Mouse (Mus musculus) liver, embryonic 14.5 days (tissue): ENCODE measurements around the gene Hps1. TPM values are rescaled to one million over a fixed set of nuclear protein-coding genes. Genes with fewer than 3 reads are reported as not detected.

Experiments used
- ATAC-seq: fragments of 200-750 bp; cut with Nextera tagmentation; 2 replicates; pipeline ENCODE4 v1.8.0; 2017; ENCODE audit warnings: moderate number of reproducible peaks, mild to moderate bottlenecking, moderate library complexity; ENCODE audit not compliant: insufficient read depth
- DNase-seq, 3 experiments: peaks; one replicate each; pipeline ENCODE4 v3.0.0-alpha.2; 2012 to 2013; ENCODE audit warnings: low read depth in 3 of 3, low spot score in 3 of 3
- H3K27ac ChIP-seq: fragments of 300-500 bp; sonication (generic); 2 replicates; pipeline ENCODE4 v1.5.1; 2014; ENCODE audit warnings: moderate library complexity, mild to moderate bottlenecking, control low read depth, inconsistent platforms
- H3K27me3 ChIP-seq: fragments of 300-500 bp; sonication (generic); 2 replicates; pipeline ENCODE4 v1.6.1; 2014; ENCODE audit warnings: mild to moderate bottlenecking, low read length, moderate library complexity; ENCODE audit not compliant: control insufficient read depth, insufficient read depth
- H3K36me3 ChIP-seq: fragments of 300-500 bp; sonication (generic); replicated peaks from 2 replicates; pipeline ENCODE4 v1.6.1; 2014; ENCODE audit warnings: low read depth; ENCODE audit not compliant: control insufficient read depth, insufficient read depth
- H3K4me1 ChIP-seq, 2 experiments: fragments of 200-500 bp in 1 of 2; fragments of 300-500 bp in 1 of 2; sonication (generic) in 1 of 2; replicated peaks; 2 replicates each; pipeline ENCODE4 v1.6.1; 2012 to 2014; ENCODE audit warnings: antibody characterized with exemption in 1 of 2, inconsistent platforms in 1 of 2, low read length in 1 of 2; ENCODE audit not compliant: control insufficient read depth in 2 of 2, insufficient read depth in 2 of 2
- H3K4me2 ChIP-seq: fragments of 300-500 bp; sonication (generic); 2 replicates; pipeline ENCODE4 v1.6.1; 2014; ENCODE audit warnings: low read depth, mild to moderate bottlenecking, control low read depth, moderate library complexity
- H3K4me3 ChIP-seq, 2 experiments: fragments of 200-500 bp in 1 of 2; fragments of 300-500 bp in 1 of 2; sonication (generic) in 1 of 2; 2 replicates each; pipeline ENCODE4 v1.5.1; 2012 to 2014; ENCODE audit warnings: low read depth in 2 of 2, low read length in 2 of 2, mild to moderate bottlenecking in 2 of 2, control low read depth in 1 of 2, inconsistent platforms in 1 of 2, moderate library complexity in 1 of 2; ENCODE audit not compliant: insufficient read depth in 1 of 2
- H3K9ac ChIP-seq: fragments of 300-500 bp; sonication (generic); replicated peaks from 2 replicates; pipeline ENCODE4 v1.6.1; 2014; ENCODE audit warnings: mild to moderate bottlenecking, control low read depth, moderate library complexity
- H3K9me3 ChIP-seq: fragments of 300-500 bp; sonication (generic); 2 replicates; pipeline ENCODE4 v1.6.1; 2016; ENCODE audit warnings: low read length, mixed read lengths; ENCODE audit not compliant: control insufficient read depth
- CTCF ChIP-seq: IDR thresholded peaks from 2 replicates; pipeline ENCODE4 v1.5.1; 2016; ENCODE audit warnings: antibody characterized with exemption, low read depth, control low read depth
- EP300 ChIP-seq: IDR thresholded peaks from 2 replicates; pipeline ENCODE4 v1.6.1; 2016; ENCODE audit warnings: antibody characterized with exemption, low read depth
- WGBS: fragments of 180-500 bp; shearing (Covaris S2); extraction: QIAGEN DNeasy Blood & Tissue Kit; methylation state at CpG from one replicate; pipeline ENCODE4 v1.1.7; 2014; ENCODE audit not compliant: insufficient replicate concordance; 5-methylcytosine and 5-hydroxymethylcytosine counted together
- polyA plus RNA-seq, 2 experiments: library from polyadenylated mRNA; depleted of rRNA in 1 of 2; stranded (reverse) in 1 of 2; unstranded in 1 of 2; fragments of >200 nt; fragmentation: Nextera tagmentation in 1 of 2; extraction: Ambion mirVana in 1 of 2; gene quantifications; 2 replicates each; pipeline versions ENCODE4 v1.2.1 to v1.2.3; 2012 to 2014

The Hps1 gene
- polyA plus RNA-seq, 2 experiments = 4.6 to 6.1 TPM

DNA sequence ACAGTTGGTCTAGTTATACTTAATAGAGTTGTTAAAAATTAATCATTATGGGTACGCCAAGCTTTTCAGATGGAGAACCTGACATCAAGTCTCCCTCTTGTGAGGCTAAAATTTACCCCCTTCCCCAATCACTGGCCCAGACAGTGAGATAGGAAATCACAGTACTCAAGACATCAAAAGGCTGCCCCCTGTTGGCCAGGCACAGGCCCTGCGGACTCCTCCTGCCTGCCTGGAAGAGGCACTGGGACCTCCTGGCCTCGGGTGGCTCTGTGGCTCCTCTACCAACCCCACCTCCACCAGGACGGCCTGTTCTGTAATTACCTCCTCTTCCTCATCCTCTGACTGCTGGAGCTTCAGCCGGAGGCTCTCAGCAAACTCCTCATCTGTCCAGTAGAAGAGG, 2.0 kb downstream of the Hps1 start:
- Histone ChIP-seq H3K9me3 (no peaks in the 10 kb centered on the region), H3K9ac (no peak overlapping the region), H3K36me3 (no peaks in the 10 kb centered on the region), H3K27ac (no peak overlapping the region), H3K4me3 (no peak overlapping the region), H3K4me1 (peaks cover 2 to 8% of the 10 kb centered on the region in 2 experiments; a peak in 3 of 4 replicates), H3K4me2 (no peak overlapping the region), H3K27me3 (no peaks in the 10 kb centered on the region)
- peak in 2 of 3 experiments; percentile 13 to 19 for DNase-seq
- no peak for TF ChIP-seq EP300
- peak; percentile 72 for TF ChIP-seq CTCF
- ATAC-seq = no peak
- WGBS = 62% methylated on average over 5 of the region's 5 CpGs

DNA sequence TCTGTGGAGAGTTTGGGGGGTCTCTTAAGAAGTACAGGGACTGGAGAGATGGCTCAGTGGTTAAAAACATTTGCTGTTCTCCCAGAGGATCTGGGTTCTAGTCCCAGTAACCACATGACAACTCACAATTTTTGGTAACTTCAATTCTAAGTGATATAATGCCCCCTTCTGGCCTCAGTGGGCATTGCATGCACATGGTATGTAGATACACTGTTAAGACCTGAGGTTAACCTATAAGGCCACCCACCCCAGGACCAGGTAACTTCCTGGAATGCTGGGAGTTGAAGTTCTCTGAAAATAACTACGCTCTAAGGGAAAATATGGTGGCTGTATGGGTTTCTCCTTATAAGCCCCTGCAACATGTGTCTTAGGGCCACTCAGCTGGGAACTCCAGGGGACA, 3.0 kb downstream of the Hps1 start:
- 77% methylated on average over 1 of the region's 1 CpGs for WGBS

DNA sequence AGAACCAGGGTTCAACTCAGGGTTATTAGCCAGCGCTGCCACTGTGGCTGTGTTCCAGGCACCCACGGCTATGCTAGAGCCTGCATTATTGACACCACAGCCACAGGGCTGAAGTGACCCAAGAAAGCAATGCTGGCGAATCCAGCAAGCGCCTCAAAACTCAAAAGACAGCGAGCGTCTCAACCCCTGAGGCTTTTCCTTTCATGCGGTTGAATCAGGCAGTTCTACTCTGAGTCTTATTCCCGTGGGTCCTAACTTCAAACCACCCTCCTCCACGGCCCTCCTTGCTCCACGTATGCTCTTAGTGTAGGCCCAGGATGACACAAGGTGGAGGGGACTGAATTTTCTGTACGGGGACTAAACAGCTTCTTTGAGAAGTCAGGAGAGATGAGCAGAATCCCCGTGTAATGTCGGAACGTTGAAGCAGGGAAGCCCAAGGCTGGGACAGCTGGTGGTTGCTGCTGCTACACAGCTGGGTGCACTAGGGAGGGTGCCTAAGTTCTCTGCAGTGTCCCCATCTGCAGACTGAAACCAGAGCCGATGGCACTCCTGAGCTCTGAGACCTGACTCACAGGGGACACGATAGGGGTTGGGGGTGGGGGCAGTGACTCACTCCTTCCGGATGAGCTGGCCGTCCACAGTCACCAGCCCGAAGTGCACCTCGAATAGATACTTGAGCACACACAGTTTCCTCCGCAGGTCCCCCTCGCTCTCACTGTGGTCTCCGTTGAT, 9.5 kb downstream of the Hps1 start:
- no peaks in the 10 kb centered on the region for H3K4me1 ChIP-seq
- H3K9ac ChIP-seq = no peak overlapping the region
- DNase-seq = no peak
- no peak for ATAC-seq
- no peaks in the 10 kb centered on the region for H3K36me3 ChIP-seq
- 78% methylated on average over 23 of the region's 23 CpGs for WGBS
- no peak overlapping the region for H3K27ac ChIP-seq
- TF ChIP-seq CTCF (no peak), EP300 (no peak)
- H3K27me3 ChIP-seq = no peaks in the 10 kb centered on the region
- H3K4me3 ChIP-seq = no peak overlapping the region
- H3K9me3 ChIP-seq = no peaks in the 10 kb centered on the region
- no peak overlapping the region for H3K4me2 ChIP-seq

More for the DNA sequence above, 3.0 kb downstream of the Hps1 start:
- H3K4me3 ChIP-seq = no peak overlapping the region
- no peaks in the 10 kb centered on the region for H3K9me3 ChIP-seq
- DNase-seq (peak; percentile 24 to 36 (median 31)), ATAC-seq (no peak)
- no peak overlapping the region for H3K27ac ChIP-seq
- H3K4me1 ChIP-seq = peaks cover 2 to 8% of the 10 kb centered on the region in 2 experiments; a peak in 3 of 4 replicates
- TF ChIP-seq EP300 = no peak
- peak; percentile 61 for TF ChIP-seq CTCF
- no peak overlapping the region for H3K4me2 ChIP-seq
- no peaks in the 10 kb centered on the region for H3K27me3 ChIP-seq
- no peaks in the 10 kb centered on the region for H3K36me3 ChIP-seq
- no peak overlapping the region for H3K9ac ChIP-seq

DNA sequence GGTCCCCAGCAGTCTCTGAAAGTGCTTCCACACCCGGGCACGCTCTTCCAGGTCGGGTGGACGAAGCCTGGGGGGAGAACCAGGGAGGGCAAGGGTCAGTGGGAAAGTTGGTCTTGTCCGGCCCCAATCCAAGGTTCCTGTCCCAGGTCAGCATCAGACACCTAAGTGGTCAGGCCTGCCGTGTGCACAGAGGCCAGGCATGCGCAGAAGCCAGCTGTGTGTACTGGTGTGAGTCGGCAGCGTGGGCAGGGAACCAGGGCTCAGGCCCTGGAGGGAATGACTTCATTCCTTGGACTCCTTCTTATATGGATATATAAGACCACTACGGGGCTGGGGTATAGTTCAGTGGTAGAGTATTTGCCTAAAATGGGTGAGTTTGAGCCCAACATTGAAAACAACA, 10.1 kb downstream of the Hps1 start:
- WGBS = 74% methylated on average over 10 of the region's 10 CpGs
- DNase-seq (no peak), ATAC-seq (no peak)
- Histone ChIP-seq H3K27me3 (no peaks in the 10 kb centered on the region), H3K4me2 (no peak overlapping the region), H3K27ac (no peak overlapping the region), H3K9ac (no peak overlapping the region), H3K9me3 (no peaks in the 10 kb centered on the region), H3K4me1 (no peaks in the 10 kb centered on the region), H3K4me3 (no peak overlapping the region), H3K36me3 (no peaks in the 10 kb centered on the region)
- TF ChIP-seq EP300 (no peak), CTCF (no peak)

DNA sequence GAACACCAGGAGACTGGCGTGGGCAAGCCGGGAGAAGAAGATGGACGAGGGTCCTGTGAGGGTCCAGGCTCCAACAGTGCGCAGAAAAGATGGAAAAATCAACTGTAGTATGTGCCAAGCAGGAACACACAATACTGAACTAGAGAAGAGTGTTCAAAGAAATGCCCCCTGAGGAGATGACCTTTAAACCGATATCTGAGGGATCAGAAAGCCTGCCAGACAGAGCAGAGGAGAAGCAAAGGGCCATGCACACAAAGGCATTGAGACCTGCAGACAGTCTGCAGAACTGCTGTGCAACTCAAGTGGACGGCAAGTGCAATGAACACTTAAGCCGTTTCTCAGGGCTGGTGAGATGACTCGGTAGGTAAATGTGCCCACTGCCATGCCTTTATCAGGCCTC, 12.4 kb downstream of the Hps1 start:
- TF ChIP-seq CTCF = no peak
- no peak for TF ChIP-seq EP300
- Histone ChIP-seq H3K9ac (no peak overlapping the region), H3K27me3 (no peaks in the 10 kb centered on the region), H3K9me3 (no peaks in the 10 kb centered on the region), H3K4me2 (no peak overlapping the region), H3K36me3 (no peaks in the 10 kb centered on the region), H3K4me3 (no peak overlapping the region), H3K4me1 (no peaks in the 10 kb centered on the region), H3K27ac (no peak overlapping the region)
- WGBS = 82% methylated on average over 8 of the region's 8 CpGs
- ATAC-seq = no peak
- DNase-seq = no peak
